ENCODE assay signal across 10 mouse cellular contexts in the genomic region with DNA sequence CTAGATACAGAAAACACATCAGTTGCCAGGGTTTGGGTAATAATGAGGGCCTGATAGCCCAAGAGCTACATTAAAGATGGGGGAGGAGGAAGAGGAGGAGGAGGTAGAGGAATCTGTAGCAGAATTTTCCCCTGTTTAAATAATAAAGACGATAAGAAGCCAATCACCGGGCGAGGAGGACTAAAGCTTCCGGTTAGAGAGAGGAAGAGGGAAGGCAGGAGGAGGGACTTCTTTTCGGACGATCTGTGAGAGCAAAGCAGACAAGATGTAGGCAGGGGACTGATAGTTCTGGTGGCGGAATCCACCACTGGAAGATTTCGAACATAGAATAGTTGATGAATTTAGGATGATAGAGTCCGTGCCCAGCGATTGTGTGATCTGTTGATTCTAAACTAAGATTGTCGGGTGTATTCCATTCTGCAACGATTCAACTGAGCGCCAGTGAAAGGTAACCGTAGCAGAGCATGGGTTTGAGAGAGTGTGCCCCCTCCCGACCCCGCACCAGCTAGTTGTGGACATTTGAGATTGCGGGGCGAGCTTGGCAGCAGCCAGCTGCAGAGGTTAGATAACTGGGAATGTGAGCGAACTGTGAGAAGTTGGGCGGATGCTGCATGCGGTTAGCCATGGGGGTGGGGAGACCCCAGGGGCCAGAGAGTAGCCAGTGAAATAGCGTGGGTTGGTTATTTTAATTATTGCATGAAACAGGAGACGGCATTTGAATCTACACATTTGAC. TPM values are rescaled to one million over a fixed set of nuclear protein-coding genes. Genes with fewer than 3 reads are reported as not detected.
DNase-seq lines count a peak whose midpoint lies in the region; ATAC-seq and TF ChIP-seq lines count a peak whose summit lies in the region.
"Had no signal": no experiment of that assay in that cellular context is flagged by ENCODE, and none has a peak within 500 bp of the region (broad histone marks: within the 10 kb centered on the region; RNA-seq: fewer than 3 reads in every experiment).

No protein-coding gene starts in this region.

- H3K36me3 ChIP-seq in hindbrain, embryonic 12.5 days = no peaks in the 10 kb centered on the region
- H3K36me3 ChIP-seq in hindbrain, embryonic 11.5 days (ENCODE audit: control insufficient read depth, insufficient read depth, low read length) = no peaks in the 10 kb centered on the region
- peaks cover 20% of the 10 kb centered on the region for H3K36me3 ChIP-seq in G1E (replicated peaks)
- H3K36me3 ChIP-seq in embryonic facial prominence, embryonic 14.5 days (ENCODE audit: control insufficient read depth, insufficient read depth, low read length) = no peaks in the 10 kb centered on the region

- H3K9me3 ChIP-seq in hindbrain, embryonic 12.5 days (replicated peaks) = no peaks in the 10 kb centered on the region
- no peaks in the 10 kb centered on the region for H3K9me3 ChIP-seq in hindbrain, embryonic 11.5 days (ENCODE audit: control insufficient read depth, low read length)
- H3K9me3 ChIP-seq in G1E (replicated peaks) = peaks cover 2% of the 10 kb centered on the region; the same call in 1 of the 2 replicates
- 0 out of 2 replicates have a peak, but pooled peaks cover 4% of the 10 kb centered on the region for H3K9me3 ChIP-seq in embryonic facial prominence, embryonic 14.5 days (ENCODE audit: control insufficient read depth, low read length)

- no peak overlapping the region for H3K9ac ChIP-seq in hindbrain, embryonic 12.5 days
- no peak overlapping the region for H3K9ac ChIP-seq in hindbrain, embryonic 11.5 days (ENCODE audit: low read depth, low read length)
- no peak overlapping the region for H3K9ac ChIP-seq in embryonic facial prominence, embryonic 14.5 days (ENCODE audit: low read depth, low read length)

- H3K4me1 ChIP-seq in hindbrain, embryonic 12.5 days = peaks cover 7% of the 10 kb centered on the region
- no peaks in the 10 kb centered on the region; the same call in 1 of the 2 replicates for H3K4me1 ChIP-seq in hindbrain, embryonic 11.5 days (replicated peaks; ENCODE audit: control insufficient read depth, insufficient read depth, low read length)
- H3K4me1 ChIP-seq in G1E (ENCODE audit: insufficient read depth, low read depth, low read length) = peaks cover 22% of the 10 kb centered on the region
- no peaks in the 10 kb centered on the region; the same call in 1 of the 2 replicates for H3K4me1 ChIP-seq in embryonic facial prominence, embryonic 14.5 days (ENCODE audit: control insufficient read depth, insufficient read depth, low read length)

- no peak overlapping the region for H3K27ac ChIP-seq in hindbrain, embryonic 12.5 days
- no peak overlapping the region for H3K27ac ChIP-seq in hindbrain, embryonic 11.5 days (ENCODE audit: low read depth, low read length)
- no peak overlapping the region for H3K27ac ChIP-seq in embryonic facial prominence, embryonic 14.5 days (replicated peaks; ENCODE audit: low read depth, low read length)

- ATAC-seq in hindbrain, embryonic 12.5 days (ENCODE audit: low FRiP score) = no peak
- no peak for ATAC-seq in hindbrain, embryonic 11.5 days (ENCODE audit: low FRiP score)
- peak; percentile 75 for ATAC-seq in G1E (ENCODE audit: extremely low read depth, insufficient number of reproducible peaks, low FRiP score, poor library complexity, severe bottlenecking)
- no peak for ATAC-seq in embryonic facial prominence, embryonic 14.5 days (ENCODE audit: low read depth)
- ATAC-seq in megakaryocyte, adult 5-6 weeks (ENCODE audit: poor library complexity, severe bottlenecking) = peak; percentile 43

- no peak for DNase-seq in hindbrain, embryonic 11.5 days (ENCODE audit: low spot score)
- peak; percentile 14 for DNase-seq in G1E (ENCODE audit: low spot score)
- DNase-seq in embryonic facial prominence, embryonic 14.5 days (ENCODE audit: low spot score) = no peak
- DNase-seq in B cell, adult 2 months = no peak
- DNase-seq in cerebellum, adult 9-10 months = no peak
- no peak for DNase-seq in retina, postnatal 1 day
- DNase-seq: kidney, adult 11 months; left cerebral cortex, postnatal 4 days had no signal

- H3K4me3 ChIP-seq in hindbrain, embryonic 12.5 days = peak overlapping the region; percentile 17; the same call in 1 of the 2 replicates
- no peak overlapping the region for H3K4me3 ChIP-seq in hindbrain, embryonic 11.5 days (ENCODE audit: low read depth, low read length)
- H3K4me3 ChIP-seq in G1E (ENCODE audit: low read depth, low read length) = peak overlapping the region; percentile 70
- 0 out of 2 replicates have a peak overlapping the region, but pooled peaks have one; percentile 4 for H3K4me3 ChIP-seq in embryonic facial prominence, embryonic 14.5 days (ENCODE audit: low read depth, low read length)

- no peak for TF ChIP-seq CTCF in G1E (IDR thresholded peaks at IDR 0.05; ENCODE audit: low read depth, low read length)

- 79% methylated on average over 23 of the region's 23 CpGs for WGBS in hindbrain, embryonic 12.5 days
- WGBS in hindbrain, embryonic 11.5 days = 77% methylated on average over 23 of the region's 23 CpGs
- WGBS in embryonic facial prominence, embryonic 14.5 days = 78% methylated on average over 23 of the region's 23 CpGs

- H3K4me2 ChIP-seq in hindbrain, embryonic 12.5 days (replicated peaks) = no peak overlapping the region
- no peak overlapping the region for H3K4me2 ChIP-seq in hindbrain, embryonic 11.5 days (replicated peaks; ENCODE audit: low read depth, low read length)
- no peak overlapping the region for H3K4me2 ChIP-seq in embryonic facial prominence, embryonic 14.5 days (ENCODE audit: low read depth, low read length)

- no peaks in the 10 kb centered on the region for H3K27me3 ChIP-seq in hindbrain, embryonic 12.5 days
- no peaks in the 10 kb centered on the region for H3K27me3 ChIP-seq in hindbrain, embryonic 11.5 days (ENCODE audit: control insufficient read depth, insufficient read depth, low read length)
- H3K27me3 ChIP-seq in G1E (ENCODE audit: insufficient read depth, low read length) = no peaks in the 10 kb centered on the region
- no peaks in the 10 kb centered on the region for H3K27me3 ChIP-seq in embryonic facial prominence, embryonic 14.5 days (replicated peaks; ENCODE audit: control insufficient read depth, insufficient read depth, low read length)

RNA-seq across cellular contexts. Expression of gene Pdzrn4, which starts 52.4 kb away (rescaled TPM):
- 27.4 and 35.3 TPM in 2 replicates for polyA plus RNA-seq in hindbrain, embryonic 12.5 days (2016; fragmentation: Nextera tagmentation; extraction: Ambion mirVana)
- polyA plus RNA-seq in hindbrain, embryonic 11.5 days (2014; fragmentation: Nextera tagmentation; extraction: Ambion mirVana) = 21.3 and 25.7 TPM in 2 replicates
- not detected in 2 replicates for total RNA-seq in G1E (2014; fragmentation: Nextera tagmentation)
- 0.05 and 0.06 TPM in 2 replicates for total RNA-seq in G1E (2017)
- polyA plus RNA-seq in G1E (2012) = not detected in 2 replicates
- polyA plus RNA-seq in embryonic facial prominence, embryonic 14.5 days (2014; fragmentation: Nextera tagmentation; extraction: Ambion mirVana) = 4.3 and 4.4 TPM in 2 replicates
- total RNA-seq in megakaryocyte, adult 5-6 weeks (2015) = 0.07 TPM in 1 of 2 replicates, not detected in the other
- total RNA-seq in megakaryocyte, adult 5-6 weeks (2017) = not detected in 2 replicates

Comparison
In these comparisons a context has a peak if more than half of its experiments do, and no peak if none do; other contexts are left out.
1. ATAC-seq: peak in G1E (single experiment) and megakaryocyte, adult 5-6 weeks (single experiment); none in hindbrain, embryonic 12.5 days (single experiment), hindbrain, embryonic 11.5 days (single experiment) and embryonic facial prominence, embryonic 14.5 days (single experiment).